Mouse (Mus musculus) urinary bladder, postnatal 10 days (tissue): ENCODE measurements around the gene Mycbp2.
A peak's percentile ranks its signal among the peaks of the same experiment; 100 is the strongest.

Source experiments
- DNase-seq: peaks from one replicate; pipeline ENCODE4 v3.0.0; 2022; ENCODE audit warnings: low spot score

Gene Mycbp2

DNA sequence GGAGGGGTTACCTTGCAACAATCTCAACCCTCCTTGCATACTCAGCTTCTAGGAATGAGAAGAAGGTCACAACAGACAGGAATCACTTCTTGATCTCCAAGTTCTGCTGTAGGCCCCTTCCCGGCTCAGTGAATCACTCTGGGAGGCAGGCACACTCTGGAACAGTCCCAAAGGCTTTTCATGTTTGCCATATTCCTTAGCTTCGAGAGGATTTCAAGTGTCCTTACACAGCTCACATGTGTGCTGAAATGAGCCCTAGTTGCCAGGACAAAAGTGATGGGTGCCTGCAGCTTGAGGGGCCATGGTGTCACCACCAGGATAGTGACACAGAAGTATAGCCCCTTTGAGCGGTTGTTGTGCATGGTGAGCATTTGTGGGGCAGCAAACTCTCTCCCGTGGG lies 273.9 kb downstream of the Mycbp2 start:
- no peak for DNase-seq

GRCm38 (mm10) chr14:103071471-103071870 lies 275.1 kb downstream of the Mycbp2 start:
- no peak for DNase-seq

GRCm38 (mm10) chr14:103070790-103071189 lies 275.8 kb downstream of the Mycbp2 start:
- no peak for DNase-seq

- peak; percentile 69 for DNase-seq
Observed at GRCm38 (mm10) chr14:103069864-103070611, 276.6 kb downstream of the Mycbp2 start, which contains the start of gene Cln5. Gene Cln5, plus strand, starts transcription at chr14:103070216.

- DNase-seq = no peak
Observed at GRCm38 (mm10) chr14:103069465-103069863, 277.1 kb downstream of the Mycbp2 start.

- DNase-seq = no peak
Observed at GRCm38 (mm10) chr14:103065294-103066167, 281.1 kb downstream of the Mycbp2 start.
